Mouse (Mus musculus) urinary bladder, adult 18-20 months (tissue): ENCODE results near the gene Cpa4.

Experiments used
- DNase-seq, 2 experiments: peaks; one replicate each; pipeline ENCODE4 v3.0.0; 2022; ENCODE audit warnings: low spot score in 2 of 2, mixed read lengths in 2 of 2

The Cpa4 gene

GRCm38 (mm10) chr6:30551644-30552580 lies 16.3 kb upstream of the Cpa4 start:
- no peak for DNase-seq

GRCm38 (mm10) chr6:30552628-30553027 lies 15.5 kb upstream of the Cpa4 start:
- no peak for DNase-seq

- DNase-seq = no peak
Observed at GRCm38 (mm10) chr6:30553381-30554010, 14.7 kb upstream of the Cpa4 start.

GRCm38 (mm10) chr6:30554092-30554491 lies 14.1 kb upstream of the Cpa4 start:
- no peak for DNase-seq

GRCm38 (mm10) chr6:30554621-30555170 lies 13.5 kb upstream of the Cpa4 start:
- no peak for DNase-seq

- no peak for DNase-seq
Observed at GRCm38 (mm10) chr6:30556080-30556479, 12.1 kb upstream of the Cpa4 start.

GRCm38 (mm10) chr6:30559726-30560125 lies 8.4 kb upstream of the Cpa4 start:
- DNase-seq = no peak

- no peak for DNase-seq
Observed at GRCm38 (mm10) chr6:30562132-30562531, 6.0 kb upstream of the Cpa4 start.

GRCm38 (mm10) chr6:30563575-30563974 lies 4.6 kb upstream of the Cpa4 start:
- peak in 1 of 2 experiments; percentile 35 for DNase-seq

- DNase-seq = no peak
Observed at GRCm38 (mm10) chr6:30564051-30564450, 4.1 kb upstream of the Cpa4 start.

GRCm38 (mm10) chr6:30569331-30569730 lies 1.2 kb downstream of the Cpa4 start:
- DNase-seq = no peak

- DNase-seq = no peak
Observed at GRCm38 (mm10) chr6:30570012-30570411, 1.8 kb downstream of the Cpa4 start.

GRCm38 (mm10) chr6:30572456-30573311 lies 4.5 kb downstream of the Cpa4 start:
- no peak for DNase-seq

- no peak for DNase-seq
Observed at GRCm38 (mm10) chr6:30573380-30573779, 5.2 kb downstream of the Cpa4 start.

GRCm38 (mm10) chr6:30574945-30575344 lies 6.8 kb downstream of the Cpa4 start:
- no peak for DNase-seq

- no peak for DNase-seq
Observed at GRCm38 (mm10) chr6:30576477-30577203, 8.5 kb downstream of the Cpa4 start.

GRCm38 (mm10) chr6:30579961-30580840 lies 12.0 kb downstream of the Cpa4 start:
- DNase-seq = no peak

- no peak for DNase-seq
Observed at GRCm38 (mm10) chr6:30580841-30581176, 12.6 kb downstream of the Cpa4 start.

GRCm38 (mm10) chr6:30586886-30587442 lies 18.8 kb downstream of the Cpa4 start:
- DNase-seq = no peak

- no peak for DNase-seq
Observed at GRCm38 (mm10) chr6:30589819-30590218, 21.6 kb downstream of the Cpa4 start.
